Mouse (Mus musculus): ENCODE results near the gene Kcnq1.

GRCm38 (mm10) chr7:143283625-143284024 lies 177.5 kb downstream of the Kcnq1 start:
- no peak for TF ChIP-seq POLR2A (IDR thresholded peaks at IDR 0.05; ENCODE audit: borderline replicate concordance, insufficient read depth, low read length)
- TF ChIP-seq CTCF (IDR thresholded peaks at IDR 0.05; ENCODE audit: borderline replicate concordance, insufficient read depth, low read depth, low read length): no peak
